Mouse (Mus musculus) liver, adult 2 months (tissue): Measurements from ENCODE around the gene H2-M10.6.

Source experiments
- CTCF ChIP-seq: fragments of 200-500 bp; IDR thresholded peaks from 2 replicates; pipeline ENCODE4 v1.5.1; 2011; ENCODE audit warnings: low read depth, low read length, control low read depth
- POLR2A ChIP-seq: fragments of 200-500 bp; IDR thresholded peaks from 2 replicates; pipeline ENCODE4 v1.6.1; 2011; ENCODE audit warnings: low read length, control low read depth; ENCODE audit not compliant: insufficient read depth; ENCODE audit errors: extremely low read depth

- TF ChIP-seq CTCF (no peak), POLR2A (no peak)
Observed at GRCm38 (mm10) chr17:36839931-36840330, 28.0 kb downstream of the H2-M10.6 start.
